Mouse (Mus musculus): Measurements from ENCODE around the gene Hbb-bt.
"Not testable (repeated sequence)": the region's sequence is repeated elsewhere in the genome, so short reads cannot be mapped to it uniquely, and the experiment has no call there.

DNA sequence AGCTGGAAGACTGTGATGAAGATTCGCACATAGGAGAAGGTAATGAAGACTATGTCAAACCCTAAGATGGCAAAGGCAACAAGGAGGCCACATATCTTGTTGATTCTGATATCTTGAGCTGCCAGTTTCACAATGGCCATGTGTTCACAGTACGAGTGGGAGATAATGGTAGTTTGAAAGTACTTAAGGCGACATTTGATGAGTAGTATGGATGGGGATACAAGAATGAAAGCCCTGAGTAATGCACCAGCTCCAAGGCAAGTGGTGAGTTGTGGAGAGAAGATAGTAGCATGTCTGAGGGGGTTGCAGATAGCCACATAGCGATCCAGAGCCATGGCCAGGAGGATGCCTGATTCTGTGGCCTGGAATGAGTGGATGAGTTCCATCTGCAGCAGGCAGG lies 36.1 kb downstream of the Hbb-bt start:
- not testable (repeated sequence) for TF ChIP-seq CTCF (IDR thresholded peaks at IDR 0.05; ENCODE audit: borderline replicate concordance, control insufficient read depth, extremely low read depth, insufficient read depth, low read length, poor library complexity); POLR2A (IDR thresholded peaks at IDR 0.05; ENCODE audit: control insufficient read depth, extremely low read depth, insufficient read depth, low read length, poor library complexity)
